In the genomic region with DNA sequence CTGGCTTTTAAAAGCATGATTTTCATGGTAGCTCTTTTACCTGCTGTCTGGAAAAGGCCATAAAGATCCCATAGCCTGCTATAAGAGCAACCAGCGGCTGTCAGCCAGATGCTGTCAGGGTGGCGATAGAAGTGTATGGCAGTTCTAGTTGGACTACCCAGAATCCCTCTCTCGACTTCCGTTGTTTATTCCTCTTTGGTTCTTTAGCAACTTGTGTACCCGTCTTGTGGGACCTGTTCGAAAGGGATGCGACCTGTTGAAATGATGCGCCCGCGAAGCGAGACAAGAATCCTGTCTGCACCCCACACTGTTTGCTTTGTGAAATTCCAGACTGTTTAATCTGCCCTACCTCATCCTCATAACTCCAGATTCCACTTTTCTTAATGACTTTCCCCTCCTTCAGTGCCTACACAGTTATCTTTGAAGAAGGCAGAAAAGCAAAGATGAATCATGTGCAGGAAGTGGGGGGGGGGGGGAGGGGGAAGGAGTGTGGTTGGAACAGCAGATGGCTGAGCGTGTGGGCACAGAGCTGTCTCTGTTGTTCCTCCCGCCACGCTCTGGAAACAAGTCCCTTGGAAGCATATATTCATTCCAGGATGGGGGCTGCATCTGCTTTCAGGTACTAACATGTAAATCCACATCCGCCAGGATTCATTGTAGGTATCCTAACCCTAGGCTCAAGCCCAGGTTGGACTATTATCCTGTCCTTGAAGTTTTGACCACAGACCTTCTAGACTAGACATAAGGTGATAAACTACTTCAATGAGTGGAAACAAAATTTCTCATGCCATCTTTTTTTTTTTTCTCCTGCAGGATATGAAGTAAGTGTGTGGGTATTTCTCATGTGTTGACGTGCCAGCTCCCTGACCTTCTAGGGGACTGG, we compare ENCODE assay signal across 9 mouse cellular contexts. TPM values are rescaled to one million over a fixed set of nuclear protein-coding genes. Genes with fewer than 3 reads are reported as not detected.
A peak's percentile ranks its signal among the peaks of the same experiment; 100 is the strongest.
DNase-seq lines count a peak whose midpoint lies in the region; ATAC-seq lines count a peak whose summit lies in the region.
"Had no signal": no experiment of that assay in that cellular context is flagged by ENCODE, and none has a peak within 500 bp of the region (broad histone marks: within the 10 kb centered on the region; RNA-seq: fewer than 3 reads in every experiment).

No protein-coding gene starts in this region.

- WGBS in heart, embryonic 11.5 days (ENCODE audit: insufficient replicate concordance), result 66% methylated on average over 16 of the region's 16 CpGs
- WGBS in embryonic facial prominence, embryonic 11.5 days, result 75% methylated on average over 16 of the region's 16 CpGs
- 65% methylated on average over 16 of the region's 16 CpGs for WGBS in limb, embryonic 11.5 days
- WGBS in midbrain, embryonic 10.5 days, result 93% methylated on average over 16 of the region's 16 CpGs

- no peak overlapping the region for H3K4me3 ChIP-seq in heart, embryonic 11.5 days (ENCODE audit: low read depth, low read length)
- no peak overlapping the region for H3K4me3 ChIP-seq in embryonic facial prominence, embryonic 11.5 days (ENCODE audit: low read depth, low read length)
- no peak overlapping the region for H3K4me3 ChIP-seq in limb, embryonic 11.5 days (ENCODE audit: low read depth, low read length)
- no peak overlapping the region for H3K4me3 ChIP-seq in midbrain, embryonic 10.5 days
- H3K4me3 ChIP-seq: liver, embryonic 15.5 days had no signal

- DNase-seq in heart, adult 18-20 months, result no peak
- peak; percentile 77 for DNase-seq in CD4-positive, CD25-positive, alpha-beta regulatory T cell, adult 2 months (ENCODE audit: low read depth, low spot score)
- DNase-seq in embryonic facial prominence, embryonic 11.5 days (ENCODE audit: low spot score), result peak; percentile 15
- peak; percentile 51 for DNase-seq in limb, embryonic 11.5 days (ENCODE audit: low spot score)
- peak; percentile 65 to 70 for DNase-seq in right cerebral cortex, postnatal 10 days (ENCODE audit: low spot score in 2 of 2)
- DNase-seq in midbrain, embryonic 10.5 days (ENCODE audit: low spot score), result no peak
- no peak for DNase-seq in gastrocnemius, adult 8-10 months (ENCODE audit: low spot score in 2 of 2)

- no peaks in the 10 kb centered on the region for H3K27me3 ChIP-seq in heart, embryonic 11.5 days (ENCODE audit: control insufficient read depth, insufficient read depth, low read length)
- no peaks in the 10 kb centered on the region for H3K27me3 ChIP-seq in embryonic facial prominence, embryonic 11.5 days (ENCODE audit: control insufficient read depth, insufficient read depth, low read length)
- H3K27me3 ChIP-seq in limb, embryonic 11.5 days (ENCODE audit: control insufficient read depth, insufficient read depth, low read length), result no peaks in the 10 kb centered on the region
- H3K27me3 ChIP-seq in midbrain, embryonic 10.5 days (ENCODE audit: low read depth, poor library complexity, severe bottlenecking), result no peaks in the 10 kb centered on the region
- H3K27me3 ChIP-seq: liver, embryonic 15.5 days had no signal

- no peaks in the 10 kb centered on the region for H3K36me3 ChIP-seq in heart, embryonic 11.5 days (ENCODE audit: control insufficient read depth, insufficient read depth, low read length)
- no peaks in the 10 kb centered on the region for H3K36me3 ChIP-seq in embryonic facial prominence, embryonic 11.5 days (replicated peaks; ENCODE audit: control insufficient read depth, insufficient read depth, low read depth, low read length)
- H3K36me3 ChIP-seq in limb, embryonic 11.5 days (ENCODE audit: control insufficient read depth, insufficient read depth, low read length), result no peaks in the 10 kb centered on the region
- H3K36me3 ChIP-seq in midbrain, embryonic 10.5 days, result no peaks in the 10 kb centered on the region
- H3K36me3 ChIP-seq: liver, embryonic 15.5 days had no signal

- H3K4me1 ChIP-seq in heart, embryonic 11.5 days (ENCODE audit: control insufficient read depth, insufficient read depth, low read length), result peaks cover 11% of the 10 kb centered on the region
- 0 out of 2 replicates have a peak, but pooled peaks cover 3% of the 10 kb centered on the region for H3K4me1 ChIP-seq in embryonic facial prominence, embryonic 11.5 days (ENCODE audit: control insufficient read depth, insufficient read depth, low read length)
- peaks cover 9% of the 10 kb centered on the region for H3K4me1 ChIP-seq in limb, embryonic 11.5 days (ENCODE audit: control insufficient read depth, insufficient read depth, low read length)
- H3K4me1 ChIP-seq in midbrain, embryonic 10.5 days, result peaks cover 4% of the 10 kb centered on the region; the same call in 1 of the 2 replicates

- H3K9me3 ChIP-seq in heart, embryonic 11.5 days (replicated peaks; ENCODE audit: control insufficient read depth, low read length), result no peaks in the 10 kb centered on the region
- no peaks in the 10 kb centered on the region for H3K9me3 ChIP-seq in embryonic facial prominence, embryonic 11.5 days (replicated peaks; ENCODE audit: control insufficient read depth, low read length)
- H3K9me3 ChIP-seq in limb, embryonic 11.5 days (ENCODE audit: control insufficient read depth, low read length), result no peaks in the 10 kb centered on the region
- H3K9me3 ChIP-seq in midbrain, embryonic 10.5 days (replicated peaks), result no peaks in the 10 kb centered on the region
- H3K9me3 ChIP-seq: liver, embryonic 15.5 days had no signal

- H3K27ac ChIP-seq in heart, embryonic 11.5 days (ENCODE audit: low read depth, low read length), result peak overlapping the region; percentile 64
- no peak overlapping the region for H3K27ac ChIP-seq in embryonic facial prominence, embryonic 11.5 days (replicated peaks; ENCODE audit: low read depth, low read length)
- H3K27ac ChIP-seq in limb, embryonic 11.5 days (replicated peaks; ENCODE audit: low read depth, low read length), result no peak overlapping the region; the same call in 1 of the 2 replicates
- no peak overlapping the region for H3K27ac ChIP-seq in midbrain, embryonic 10.5 days (replicated peaks)
- H3K27ac ChIP-seq: liver, embryonic 15.5 days had no signal

- H3K4me2 ChIP-seq in heart, embryonic 11.5 days, result no peak overlapping the region
- H3K4me2 ChIP-seq in embryonic facial prominence, embryonic 11.5 days (ENCODE audit: low read depth, low read length), result no peak overlapping the region
- H3K4me2 ChIP-seq in limb, embryonic 11.5 days (ENCODE audit: low read depth, severe bottlenecking), result no peak overlapping the region
- H3K4me2 ChIP-seq: liver, embryonic 15.5 days had no signal

- no peak for ATAC-seq in heart, embryonic 11.5 days (replicated peaks; ENCODE audit: insufficient number of reproducible peaks, low FRiP score, low TSS enrichment)
- ATAC-seq in embryonic facial prominence, embryonic 11.5 days (replicated peaks; ENCODE audit: insufficient number of reproducible peaks, low FRiP score, low TSS enrichment, low read depth), result no peak
- ATAC-seq in limb, embryonic 11.5 days (ENCODE audit: insufficient number of reproducible peaks, low FRiP score, low TSS enrichment, low read depth), result no peak; the same call in 1 of the 2 replicates

- no peak overlapping the region for H3K9ac ChIP-seq in heart, embryonic 11.5 days (ENCODE audit: low read depth, low read length)
- H3K9ac ChIP-seq in embryonic facial prominence, embryonic 11.5 days (replicated peaks; ENCODE audit: low read length), result no peak overlapping the region
- no peak overlapping the region for H3K9ac ChIP-seq in limb, embryonic 11.5 days (ENCODE audit: low read length)
- H3K9ac ChIP-seq: liver, embryonic 15.5 days had no signal

RNA-seq across cellular contexts. Expression of gene Dusp6, which starts 21.0 kb away (rescaled TPM):
- polyA plus RNA-seq in heart, embryonic 11.5 days (2014; fragmentation: Nextera tagmentation; extraction: Ambion mirVana), result 45.5 and 59.9 TPM in 2 replicates
- total RNA-seq in heart, adult 18-20 months (2021), result 10 to 100 TPM; 14.0 to 16.0 TPM
- 115 and 123 TPM in 2 replicates for polyA plus RNA-seq in embryonic facial prominence, embryonic 11.5 days (2014; fragmentation: Nextera tagmentation; extraction: Ambion mirVana)
- polyA plus RNA-seq in limb, embryonic 11.5 days (2014; fragmentation: Nextera tagmentation; extraction: Ambion mirVana), result 187 and 207 TPM in 2 replicates
- 52.1 and 66.0 TPM in 2 replicates for polyA plus RNA-seq in midbrain, embryonic 10.5 days (2016; fragmentation: Nextera tagmentation; extraction: Ambion mirVana)
- 1 to 10 TPM; 7.3 to 9.8 (median 8.5) TPM for total RNA-seq in gastrocnemius, adult 8-10 months (2022)

Comparison
In these comparisons a context has a peak if more than half of its experiments do, and no peak if none do; other contexts are left out.
1. DNase-seq: peak in CD4-positive, CD25-positive, alpha-beta regulatory T cell, adult 2 months (single experiment), embryonic facial prominence, embryonic 11.5 days (single experiment), limb, embryonic 11.5 days (single experiment) and right cerebral cortex, postnatal 10 days (2 of 2); none in heart, adult 18-20 months (0 of 2), midbrain, embryonic 10.5 days (single experiment) and gastrocnemius, adult 8-10 months (0 of 2).